Mouse (Mus musculus) limb, embryonic 14.5 days (tissue): ENCODE data around the gene Pard6b. TPM values are rescaled to one million over a fixed set of nuclear protein-coding genes. Genes with fewer than 3 reads are reported as not detected.

Source experiments
- ATAC-seq: fragments of 200-750 bp; cut with Nextera tagmentation; 2 replicates; pipeline ENCODE4 v1.8.0; 2017; ENCODE audit warnings: low read depth, moderate number of reproducible peaks, moderate TSS enrichment; ENCODE audit not compliant: low FRiP score
- DNase-seq: peaks from one replicate; pipeline ENCODE4 v3.0.0-alpha.2; 2015; ENCODE audit warnings: low spot score
- H3K27ac ChIP-seq: fragments of 300-500 bp; sonication (generic); replicated peaks from 2 replicates; pipeline ENCODE4 v1.5.1; 2014; ENCODE audit warnings: low read depth, mild to moderate bottlenecking, low read length, moderate library complexity, mixed read lengths
- H3K27me3 ChIP-seq: fragments of 300-500 bp; sonication (generic); 2 replicates; pipeline ENCODE4 v1.6.1; 2014; ENCODE audit warnings: low read length, mixed read lengths; ENCODE audit not compliant: control insufficient read depth, insufficient read depth
- H3K36me3 ChIP-seq: fragments of 300-500 bp; sonication (generic); 2 replicates; pipeline ENCODE4 v1.6.1; 2014; ENCODE audit warnings: mild to moderate bottlenecking, low read length, moderate library complexity, mixed read lengths; ENCODE audit not compliant: control insufficient read depth, insufficient read depth
- H3K4me1 ChIP-seq: fragments of 300-500 bp; sonication (generic); 2 replicates; pipeline ENCODE4 v1.6.1; 2014; ENCODE audit warnings: antibody characterized with exemption, low read length, mixed read lengths; ENCODE audit not compliant: control insufficient read depth, insufficient read depth
- H3K4me2 ChIP-seq: fragments of 300-500 bp; sonication (generic); replicated peaks from 2 replicates; pipeline ENCODE4 v1.6.1; 2014; ENCODE audit warnings: low read depth, mild to moderate bottlenecking, low read length, moderate library complexity; ENCODE audit not compliant: severe bottlenecking
- H3K4me3 ChIP-seq: fragments of 300-500 bp; sonication (generic); replicated peaks from 2 replicates; pipeline ENCODE4 v1.5.1; 2014; ENCODE audit warnings: low read length
- H3K9ac ChIP-seq: fragments of 300-500 bp; sonication (generic); 2 replicates; pipeline ENCODE4 v1.6.1; 2014; ENCODE audit warnings: mild to moderate bottlenecking, low read depth, low read length, moderate library complexity; ENCODE audit not compliant: severe bottlenecking
- H3K9me3 ChIP-seq: fragments of 300-500 bp; sonication (generic); 2 replicates; pipeline ENCODE4 v1.6.1; 2016; ENCODE audit warnings: low read length; ENCODE audit not compliant: control insufficient read depth
- POLR2A ChIP-seq: fragments of 200-500 bp; IDR thresholded peaks from 2 replicates; pipeline ENCODE4 v1.8.0; 2012; ENCODE audit warnings: inconsistent platforms, mild to moderate bottlenecking, moderate library complexity, borderline replicate concordance; ENCODE audit not compliant: insufficient read depth, insufficient read length; ENCODE audit errors: extremely low read depth
- WGBS: fragments of 180-500 bp; shearing (Covaris S2); extraction: QIAGEN DNeasy Blood & Tissue Kit; methylation state at CpG from one replicate; pipeline ENCODE4 v1.1.7; 2014; 5-methylcytosine and 5-hydroxymethylcytosine counted together
- polyA plus RNA-seq, 2 experiments: library from polyadenylated mRNA; depleted of rRNA in 1 of 2; stranded (reverse) in 1 of 2; unstranded in 1 of 2; fragments of >200 nt; fragmentation: Nextera tagmentation in 1 of 2; extraction: Ambion mirVana in 1 of 2; gene quantifications; 2 replicates each; pipeline versions ENCODE4 v1.2.1 to v1.2.3; 2012 to 2014

Gene Pard6b
- polyA plus RNA-seq, 2 experiments: 3.7 to 4.0 TPM

GRCm38 (mm10) chr2:168083593-168083992 lies 2.8 kb downstream of the Pard6b start:
- no peak overlapping the region for H3K4me2 ChIP-seq
- peaks cover 8% of the 10 kb centered on the region; the same call in 1 of the 2 replicates for H3K27me3 ChIP-seq
- WGBS: 59% methylated on average over 2 of the region's 2 CpGs
- no peak overlapping the region for H3K9ac ChIP-seq
- DNase-seq (no peak), ATAC-seq (no peak)
- no peaks in the 10 kb centered on the region for H3K36me3 ChIP-seq
- H3K27ac ChIP-seq: no peak overlapping the region
- no peaks in the 10 kb centered on the region for H3K9me3 ChIP-seq
- TF ChIP-seq POLR2A: no peak
- no peak overlapping the region for H3K4me3 ChIP-seq
- H3K4me1 ChIP-seq: peaks cover 10% of the 10 kb centered on the region

- ATAC-seq (no peak), DNase-seq (no peak)
- 91% methylated on average over 7 of the region's 7 CpGs for WGBS
- Histone ChIP-seq H3K36me3 (no peaks in the 10 kb centered on the region), H3K9me3 (no peaks in the 10 kb centered on the region), H3K27ac (no peak overlapping the region), H3K9ac (no peak overlapping the region), H3K27me3 (peaks cover 8% of the 10 kb centered on the region; the same call in 1 of the 2 replicates), H3K4me1 (peaks cover 10% of the 10 kb centered on the region), H3K4me3 (no peak overlapping the region), H3K4me2 (no peak overlapping the region)
- TF ChIP-seq POLR2A: no peak
Observed at GRCm38 (mm10) chr2:168084228-168084627, 3.4 kb downstream of the Pard6b start.

- peaks cover 8% of the 10 kb centered on the region; the same call in 1 of the 2 replicates for H3K27me3 ChIP-seq
- H3K36me3 ChIP-seq: peaks cover 6% of the 10 kb centered on the region; the same call in 1 of the 2 replicates
- DNase-seq (no peak), ATAC-seq (no peak)
- no peak overlapping the region for H3K4me3 ChIP-seq
- H3K4me2 ChIP-seq: no peak overlapping the region
- no peaks in the 10 kb centered on the region for H3K9me3 ChIP-seq
- no peak overlapping the region for H3K27ac ChIP-seq
- TF ChIP-seq POLR2A: no peak
- H3K4me1 ChIP-seq: peaks cover 5% of the 10 kb centered on the region; the same call in 1 of the 2 replicates
- H3K9ac ChIP-seq: no peak overlapping the region
- 64% methylated on average over 10 of the region's 10 CpGs for WGBS
Observed at GRCm38 (mm10) chr2:168085621-168086265, 4.9 kb downstream of the Pard6b start.

- no peak for TF ChIP-seq POLR2A
- DNase-seq (no peak), ATAC-seq (no peak)
- Histone ChIP-seq H3K9ac (no peak overlapping the region), H3K9me3 (no peaks in the 10 kb centered on the region), H3K27ac (no peak overlapping the region), H3K4me1 (peaks cover 5% of the 10 kb centered on the region; the same call in 1 of the 2 replicates), H3K4me3 (no peak overlapping the region), H3K4me2 (no peak overlapping the region), H3K27me3 (peaks cover 8% of the 10 kb centered on the region; the same call in 1 of the 2 replicates), H3K36me3 (peaks cover 6% of the 10 kb centered on the region; the same call in 1 of the 2 replicates)
- WGBS: 39% methylated on average over 6 of the region's 6 CpGs
Observed at GRCm38 (mm10) chr2:168086318-168086717, 5.5 kb downstream of the Pard6b start.

GRCm38 (mm10) chr2:168086839-168087238 lies 6.0 kb downstream of the Pard6b start:
- TF ChIP-seq POLR2A: no peak
- ATAC-seq (no peak), DNase-seq (no peak)

GRCm38 (mm10) chr2:168091560-168091959 lies 10.8 kb downstream of the Pard6b start:
- WGBS: 62% methylated on average over 11 of the region's 11 CpGs
- H3K9me3 ChIP-seq: no peaks in the 10 kb centered on the region
- H3K4me2 ChIP-seq: no peak overlapping the region
- H3K36me3 ChIP-seq: peaks cover 6% of the 10 kb centered on the region; the same call in 1 of the 2 replicates
- no peak overlapping the region for H3K27ac ChIP-seq
- ATAC-seq: no peak
- peaks cover 10% of the 10 kb centered on the region for H3K4me1 ChIP-seq
- no peak overlapping the region for H3K4me3 ChIP-seq
- TF ChIP-seq POLR2A: no peak
- no peak for DNase-seq
- no peak overlapping the region for H3K9ac ChIP-seq
- H3K27me3 ChIP-seq: no peaks in the 10 kb centered on the region

More at GRCm38 (mm10) chr2:168086839-168087238, 6.0 kb downstream of the Pard6b start:
- Histone ChIP-seq H3K9ac (no peak overlapping the region), H3K27me3 (peaks cover 8% of the 10 kb centered on the region; the same call in 1 of the 2 replicates), H3K27ac (no peak overlapping the region), H3K4me1 (peaks cover under 1% of the 10 kb centered on the region; the same call in 1 of the 2 replicates), H3K4me2 (no peak overlapping the region), H3K36me3 (peaks cover 6% of the 10 kb centered on the region; the same call in 1 of the 2 replicates), H3K9me3 (no peaks in the 10 kb centered on the region), H3K4me3 (no peak overlapping the region)
- 68% methylated on average over 9 of the region's 9 CpGs for WGBS
